Mouse (Mus musculus) kidney, embryonic 14.5 days (tissue): Measurements from ENCODE around the gene Tgfbrap1. TPM values are rescaled to one million over a fixed set of nuclear protein-coding genes. Genes with fewer than 3 reads are reported as not detected.
A peak's percentile ranks its signal among the peaks of the same experiment; 100 is the strongest.
"Not testable (repeated sequence)": the region's sequence is repeated elsewhere in the genome, so short reads cannot be mapped to it uniquely, and the experiment has no call there.

ENCODE experiments used
- ATAC-seq: fragments of 200-750 bp; cut with Nextera tagmentation; 2 replicates; pipeline ENCODE4 v1.8.0; 2017; ENCODE audit warnings: moderate number of reproducible peaks, mild to moderate bottlenecking, moderate TSS enrichment, moderate library complexity; ENCODE audit not compliant: low FRiP score, low TSS enrichment
- H3K27ac ChIP-seq: fragments of 300-500 bp; sonication (generic); 2 replicates; pipeline ENCODE4 v1.5.1; 2014; ENCODE audit warnings: low read depth, mild to moderate bottlenecking, low read length, moderate library complexity, mixed read lengths
- H3K27me3 ChIP-seq: fragments of 300-500 bp; sonication (generic); 2 replicates; pipeline ENCODE4 v1.6.1; 2014; ENCODE audit warnings: mild to moderate bottlenecking, low read length; ENCODE audit not compliant: control insufficient read depth, insufficient read depth
- H3K36me3 ChIP-seq: fragments of 300-500 bp; sonication (generic); 2 replicates; pipeline ENCODE4 v1.6.1; 2014; ENCODE audit warnings: low read length, mixed read lengths; ENCODE audit not compliant: control insufficient read depth, insufficient read depth
- H3K4me1 ChIP-seq: fragments of 300-500 bp; sonication (generic); 2 replicates; pipeline ENCODE4 v1.6.1; 2014; ENCODE audit warnings: low read length, mixed read lengths; ENCODE audit not compliant: control insufficient read depth, insufficient read depth
- H3K4me2 ChIP-seq: fragments of 300-500 bp; sonication (generic); replicated peaks from 2 replicates; pipeline ENCODE4 v1.6.1; 2014; ENCODE audit warnings: low read depth, mild to moderate bottlenecking, low read length
- H3K4me3 ChIP-seq: fragments of 300-500 bp; sonication (generic); 2 replicates; pipeline ENCODE4 v1.5.1; 2014; ENCODE audit warnings: mild to moderate bottlenecking, low read length
- H3K9ac ChIP-seq: fragments of 300-500 bp; sonication (generic); 2 replicates; pipeline ENCODE4 v1.6.1; 2014; ENCODE audit warnings: low read depth, mild to moderate bottlenecking, low read length, moderate library complexity
- H3K9me3 ChIP-seq: fragments of 300-500 bp; sonication (generic); 2 replicates; pipeline ENCODE4 v1.6.1; 2016; ENCODE audit warnings: low read length; ENCODE audit not compliant: control insufficient read depth
- WGBS: fragments of 180-500 bp; shearing (Covaris S2); extraction: QIAGEN DNeasy Blood & Tissue Kit; methylation state at CpG from one replicate; pipeline ENCODE4 v1.1.7; 2014; 5-methylcytosine and 5-hydroxymethylcytosine counted together
- polyA plus RNA-seq: library from polyadenylated mRNA; unstranded; fragments of >200 nt; fragmentation: Nextera tagmentation; extraction: Ambion mirVana; gene quantifications from 2 replicates; pipeline ENCODE4 v1.2.1, GENCODE M21; 2014

The Tgfbrap1 gene
- polyA plus RNA-seq, 1 experiment from 2014 or later: 13.6 TPM

GRCm38 (mm10) chr1:43139587-43140266, 41.3 kb upstream of the Tgfbrap1 start:
- Histone ChIP-seq H3K27me3 (no peaks in the 10 kb centered on the region), H3K4me1 (no peaks in the 10 kb centered on the region), H3K4me3 (no peak overlapping the region), H3K27ac (no peak overlapping the region), H3K9ac (no peak overlapping the region), H3K9me3 (no peaks in the 10 kb centered on the region), H3K36me3 (peaks cover 8% of the 10 kb centered on the region; the same call in 1 of the 2 replicates), H3K4me2 (no peak overlapping the region)
- 53% methylated on average over 8 of the region's 8 CpGs for WGBS
- peak; percentile 65; the same call in 1 of the 2 replicates for ATAC-seq

GRCm38 (mm10) chr1:43138268-43138812, 39.9 kb upstream of the Tgfbrap1 start:
- Histone ChIP-seq H3K4me1 (no peaks in the 10 kb centered on the region), H3K4me3 (no peak overlapping the region), H3K9me3 (no peaks in the 10 kb centered on the region), H3K27ac (no peak overlapping the region), H3K9ac (no peak overlapping the region), H3K4me2 (no peak overlapping the region), H3K27me3 (no peaks in the 10 kb centered on the region), H3K36me3 (peaks cover 8% of the 10 kb centered on the region; the same call in 1 of the 2 replicates)
- WGBS: 63% methylated on average over 15 of the region's 15 CpGs
- no peak for ATAC-seq

GRCm38 (mm10) chr1:43137334-43137733, 38.9 kb upstream of the Tgfbrap1 start:
- no peak overlapping the region for H3K9ac ChIP-seq
- no peak for ATAC-seq
- H3K4me2 ChIP-seq: no peak overlapping the region
- H3K4me1 ChIP-seq: no peaks in the 10 kb centered on the region
- WGBS: 89% methylated on average over 5 of the region's 5 CpGs
- no peak overlapping the region for H3K4me3 ChIP-seq
- H3K27ac ChIP-seq: no peak overlapping the region
- H3K36me3 ChIP-seq: peaks cover 8% of the 10 kb centered on the region; the same call in 1 of the 2 replicates
- no peaks in the 10 kb centered on the region for H3K9me3 ChIP-seq
- no peaks in the 10 kb centered on the region for H3K27me3 ChIP-seq

GRCm38 (mm10) chr1:43136488-43137029, 38.1 kb upstream of the Tgfbrap1 start:
- not testable (repeated sequence) for H3K9me3 ChIP-seq, H3K27me3 ChIP-seq, ATAC-seq, H3K4me3 ChIP-seq, H3K4me1 ChIP-seq, H3K9ac ChIP-seq, H3K27ac ChIP-seq, H3K4me2 ChIP-seq
- peaks cover 10% of the 10 kb centered on the region; the same call in 1 of the 2 replicates for H3K36me3 ChIP-seq
- 82% methylated on average over 2 of the region's 2 CpGs for WGBS

- ATAC-seq: no peak
- Histone ChIP-seq H3K27ac (no peak overlapping the region), H3K4me1 (no peaks in the 10 kb centered on the region), H3K9ac (no peak overlapping the region), H3K27me3 (no peaks in the 10 kb centered on the region), H3K36me3 (peaks cover 31% of the 10 kb centered on the region), H3K4me3 (no peak overlapping the region), H3K4me2 (no peak overlapping the region), H3K9me3 (no peaks in the 10 kb centered on the region)
- 87% methylated on average over 9 of the region's 9 CpGs for WGBS
Observed at GRCm38 (mm10) chr1:43131591-43131990, 33.2 kb upstream of the Tgfbrap1 start.

- no peak overlapping the region for H3K4me3 ChIP-seq
- no peak overlapping the region for H3K9ac ChIP-seq
- H3K4me2 ChIP-seq: no peak overlapping the region
- ATAC-seq: no peak
- H3K27ac ChIP-seq: no peak overlapping the region
- no peaks in the 10 kb centered on the region for H3K9me3 ChIP-seq
- no peaks in the 10 kb centered on the region for H3K27me3 ChIP-seq
- WGBS: 86% methylated on average over 5 of the region's 5 CpGs
- no peaks in the 10 kb centered on the region for H3K4me1 ChIP-seq
- peaks cover 34% of the 10 kb centered on the region for H3K36me3 ChIP-seq
Observed at GRCm38 (mm10) chr1:43130219-43130981, 32.0 kb upstream of the Tgfbrap1 start.

GRCm38 (mm10) chr1:43127820-43128610, 29.6 kb upstream of the Tgfbrap1 start:
- H3K4me1 ChIP-seq: no peaks in the 10 kb centered on the region
- WGBS: 85% methylated on average over 8 of the region's 8 CpGs
- peaks cover 52% of the 10 kb centered on the region for H3K36me3 ChIP-seq
- no peak overlapping the region for H3K27ac ChIP-seq
- no peak for ATAC-seq
- no peaks in the 10 kb centered on the region for H3K27me3 ChIP-seq
- no peak overlapping the region for H3K4me2 ChIP-seq
- no peak overlapping the region for H3K4me3 ChIP-seq
- no peak overlapping the region for H3K9ac ChIP-seq
- H3K9me3 ChIP-seq: no peaks in the 10 kb centered on the region

- Histone ChIP-seq H3K9me3 (no peaks in the 10 kb centered on the region), H3K4me1 (no peaks in the 10 kb centered on the region), H3K27me3 (no peaks in the 10 kb centered on the region), H3K4me3 (no peak overlapping the region), H3K36me3 (peaks cover 56% of the 10 kb centered on the region), H3K4me2 (no peak overlapping the region), H3K9ac (no peak overlapping the region), H3K27ac (no peak overlapping the region)
- ATAC-seq: no peak
Observed at GRCm38 (mm10) chr1:43127196-43127595, 28.8 kb upstream of the Tgfbrap1 start.
